Mouse (Mus musculus) heart, embryonic 13.5 days (tissue): Measurements from ENCODE around the gene Txndc2. TPM values are rescaled to one million over a fixed set of nuclear protein-coding genes. Genes with fewer than 3 reads are reported as not detected.

Experiments used
- ATAC-seq: fragments of 200-750 bp; cut with Nextera tagmentation; 2 replicates; pipeline ENCODE4 v1.8.0; 2017; ENCODE audit warnings: moderate TSS enrichment; ENCODE audit not compliant: insufficient number of reproducible peaks, low FRiP score, low TSS enrichment; ENCODE audit errors: extremely low read depth
- H3K27ac ChIP-seq: fragments of 300-500 bp; sonication (generic); replicated peaks from 2 replicates; pipeline ENCODE4 v1.5.1; 2015; ENCODE audit warnings: moderate library complexity, mild to moderate bottlenecking, inconsistent platforms
- H3K27me3 ChIP-seq: fragments of 300-500 bp; sonication (generic); replicated peaks from 2 replicates; pipeline ENCODE4 v1.6.1; 2015; ENCODE audit warnings: mild to moderate bottlenecking, inconsistent platforms
- H3K36me3 ChIP-seq: fragments of 300-500 bp; sonication (generic); 2 replicates; pipeline ENCODE4 v1.6.1; 2015; ENCODE audit warnings: mild to moderate bottlenecking, inconsistent platforms
- H3K4me1 ChIP-seq: fragments of 300-500 bp; sonication (generic); 2 replicates; pipeline ENCODE4 v1.6.1; 2015; ENCODE audit warnings: inconsistent platforms
- H3K4me2 ChIP-seq: fragments of 300-500 bp; sonication (generic); 2 replicates; pipeline ENCODE4 v1.6.1; 2015; ENCODE audit warnings: inconsistent platforms, mild to moderate bottlenecking, moderate library complexity
- H3K4me3 ChIP-seq: fragments of 300-500 bp; sonication (generic); 2 replicates; pipeline ENCODE4 v1.5.1; 2015; ENCODE audit warnings: moderate library complexity, mild to moderate bottlenecking, inconsistent platforms
- H3K9ac ChIP-seq: fragments of 300-500 bp; sonication (generic); 2 replicates; pipeline ENCODE4 v1.6.1; 2015; ENCODE audit warnings: inconsistent platforms, mild to moderate bottlenecking, moderate library complexity
- H3K9me3 ChIP-seq: fragments of 300-500 bp; sonication (generic); 2 replicates; pipeline ENCODE4 v1.6.1; 2016; ENCODE audit warnings: inconsistent platforms
- WGBS: fragments of 180-500 bp; shearing (Covaris S2); methylation state at CpG from one replicate; pipeline ENCODE4 v1.1.7; 2015; ENCODE audit warnings: mixed read lengths; 5-methylcytosine and 5-hydroxymethylcytosine counted together
- polyA plus RNA-seq: library from polyadenylated mRNA; unstranded; fragments of >200 nt; fragmentation: Nextera tagmentation; extraction: Ambion mirVana; gene quantifications from 2 replicates; pipeline ENCODE4 v1.2.1, GENCODE M21; 2015

Gene Txndc2
- 0.10 TPM in 1 of 2 replicates, not detected in the other for polyA plus RNA-seq

GRCm38 (mm10) chr17:65641734-65642218, at the start of gene Txndc2:
Gene Txndc2 (minus strand): TSS chr17:65642168.
- Histone ChIP-seq H3K36me3 (no peaks in the 10 kb centered on the region), H3K4me1 (peaks cover 13% of the 10 kb centered on the region), H3K4me2 (no peak within 1 kb of the TSS), H3K9me3 (no peaks in the 10 kb centered on the region), H3K4me3 (no peak within 1 kb of the TSS), H3K27me3 (no peaks in the 10 kb centered on the region; the same call in 1 of the 2 replicates), H3K27ac (no peak within 1 kb of the TSS), H3K9ac (no peak within 1 kb of the TSS)
- no peak for ATAC-seq
- WGBS, result 82% methylated on average over 11 of the region's 11 CpGs

DNA sequence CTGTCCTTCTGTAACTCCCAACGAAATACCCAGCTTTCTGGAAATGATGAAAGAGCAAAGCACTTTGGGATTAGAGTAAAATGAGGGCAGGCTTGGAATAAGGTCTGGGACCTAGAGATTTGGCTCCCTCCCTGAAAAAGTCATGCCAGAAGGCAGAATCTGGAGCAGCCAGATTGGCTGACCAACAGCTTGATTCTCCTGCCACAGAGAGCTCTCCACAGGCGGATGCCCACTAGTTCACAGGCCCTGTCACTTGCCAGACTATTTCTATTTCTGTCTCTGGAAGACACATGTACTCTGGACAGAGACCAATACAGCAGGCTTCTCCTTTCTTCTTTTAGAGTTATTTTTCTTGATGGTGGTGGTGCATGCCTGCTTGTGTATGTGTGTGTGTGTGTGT, 41.8 kb upstream of the Txndc2 start:
- H3K4me3 ChIP-seq, result no peak overlapping the region
- no peak overlapping the region for H3K9ac ChIP-seq
- WGBS, result 60% methylated on average over 2 of the region's 2 CpGs
- peaks cover 26% of the 10 kb centered on the region for H3K4me1 ChIP-seq
- H3K27ac ChIP-seq, result peak overlapping the region; percentile 65
- H3K9me3 ChIP-seq, result no peaks in the 10 kb centered on the region
- no peak overlapping the region for H3K4me2 ChIP-seq
- H3K27me3 ChIP-seq, result no peaks in the 10 kb centered on the region
- H3K36me3 ChIP-seq, result no peaks in the 10 kb centered on the region
- ATAC-seq, result no peak

- ATAC-seq, result no peak
Observed at GRCm38 (mm10) chr17:65683316-65683715, 41.3 kb upstream of the Txndc2 start.

GRCm38 (mm10) chr17:65682071-65682680, 40.2 kb upstream of the Txndc2 start:
- no peak for ATAC-seq
- H3K4me1 ChIP-seq, result peaks cover 26% of the 10 kb centered on the region
- 65% methylated on average over 5 of the region's 5 CpGs for WGBS
- H3K4me2 ChIP-seq, result no peak overlapping the region
- no peaks in the 10 kb centered on the region for H3K9me3 ChIP-seq
- H3K4me3 ChIP-seq, result no peak overlapping the region
- H3K36me3 ChIP-seq, result no peaks in the 10 kb centered on the region
- H3K9ac ChIP-seq, result no peak overlapping the region
- H3K27ac ChIP-seq, result no peak overlapping the region
- H3K27me3 ChIP-seq, result no peaks in the 10 kb centered on the region

More at GRCm38 (mm10) chr17:65683316-65683715, 41.3 kb upstream of the Txndc2 start:
- no peak overlapping the region for H3K4me3 ChIP-seq
- peak overlapping the region; percentile 65 for H3K27ac ChIP-seq
- 54% methylated on average over 3 of the region's 3 CpGs for WGBS
- no peaks in the 10 kb centered on the region for H3K27me3 ChIP-seq
- H3K9me3 ChIP-seq, result no peaks in the 10 kb centered on the region
- no peak overlapping the region for H3K9ac ChIP-seq
- H3K36me3 ChIP-seq, result no peaks in the 10 kb centered on the region
- H3K4me1 ChIP-seq, result peaks cover 26% of the 10 kb centered on the region
- no peak overlapping the region for H3K4me2 ChIP-seq

DNA sequence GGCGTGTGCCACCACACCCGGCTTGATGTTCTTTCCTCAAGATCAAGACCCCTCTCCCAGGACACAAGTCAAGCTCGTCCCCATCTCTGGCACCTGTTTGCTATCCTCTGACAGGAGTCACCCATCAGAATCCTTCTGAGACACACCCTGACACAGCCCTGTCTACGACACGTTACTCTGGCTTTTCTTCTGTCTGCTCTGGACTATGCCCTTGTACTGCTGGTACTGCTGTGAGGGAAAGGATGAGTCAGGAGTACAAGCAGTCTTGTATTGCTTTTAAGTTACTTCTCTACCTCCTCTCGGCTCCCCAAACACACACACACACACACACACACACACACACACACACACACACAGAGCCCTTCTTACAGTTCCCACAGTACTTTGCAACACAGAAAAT, 39.5 kb upstream of the Txndc2 start:
- WGBS, result 74% methylated on average over 6 of the region's 6 CpGs
- no peak overlapping the region for H3K27ac ChIP-seq

DNA sequence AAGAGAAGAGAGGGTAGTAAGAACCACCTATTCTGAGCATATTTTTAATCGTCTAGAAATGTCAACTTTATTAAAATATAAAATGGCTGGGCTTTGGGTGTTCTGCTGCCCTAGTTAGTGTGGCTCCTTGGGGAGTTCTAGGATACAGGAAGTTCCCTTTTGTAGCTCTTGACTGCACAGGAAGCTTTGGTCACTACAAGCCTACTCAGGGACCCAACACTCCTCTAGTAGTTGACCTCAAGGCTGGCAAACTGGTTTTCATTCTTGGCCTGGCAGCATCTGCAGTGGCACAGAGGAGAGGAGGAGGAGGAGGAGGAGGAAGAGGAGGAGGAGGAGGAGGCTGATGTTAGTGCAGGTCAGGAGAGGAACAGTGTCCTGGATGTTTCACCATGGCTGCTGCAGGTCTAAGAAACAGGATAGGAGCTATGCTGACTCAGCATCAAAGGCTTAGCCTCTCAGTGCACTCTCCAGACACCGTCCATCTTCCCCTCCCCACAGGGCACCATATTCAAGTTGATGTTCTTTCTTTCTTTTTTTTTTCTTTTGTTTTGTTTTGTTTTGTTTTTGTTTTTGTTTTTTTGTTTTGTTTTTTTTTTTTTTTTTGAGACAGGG, 38.9 kb upstream of the Txndc2 start:
- H3K4me3 ChIP-seq, result no peak overlapping the region
- H3K27ac ChIP-seq, result no peak overlapping the region
- peaks cover 26% of the 10 kb centered on the region for H3K4me1 ChIP-seq
- no peaks in the 10 kb centered on the region for H3K27me3 ChIP-seq
- no peak for ATAC-seq
- no peak overlapping the region for H3K4me2 ChIP-seq
- no peak overlapping the region for H3K9ac ChIP-seq
- 76% methylated on average over 2 of the region's 2 CpGs for WGBS
- H3K36me3 ChIP-seq, result no peaks in the 10 kb centered on the region
- no peaks in the 10 kb centered on the region for H3K9me3 ChIP-seq

More for the DNA sequence above, 39.5 kb upstream of the Txndc2 start:
- no peaks in the 10 kb centered on the region for H3K9me3 ChIP-seq
- H3K27me3 ChIP-seq, result no peaks in the 10 kb centered on the region
- peaks cover 26% of the 10 kb centered on the region for H3K4me1 ChIP-seq
- no peak for ATAC-seq
- H3K4me2 ChIP-seq, result no peak overlapping the region
- H3K9ac ChIP-seq, result no peak overlapping the region
- H3K4me3 ChIP-seq, result no peak overlapping the region
- no peaks in the 10 kb centered on the region for H3K36me3 ChIP-seq

DNA sequence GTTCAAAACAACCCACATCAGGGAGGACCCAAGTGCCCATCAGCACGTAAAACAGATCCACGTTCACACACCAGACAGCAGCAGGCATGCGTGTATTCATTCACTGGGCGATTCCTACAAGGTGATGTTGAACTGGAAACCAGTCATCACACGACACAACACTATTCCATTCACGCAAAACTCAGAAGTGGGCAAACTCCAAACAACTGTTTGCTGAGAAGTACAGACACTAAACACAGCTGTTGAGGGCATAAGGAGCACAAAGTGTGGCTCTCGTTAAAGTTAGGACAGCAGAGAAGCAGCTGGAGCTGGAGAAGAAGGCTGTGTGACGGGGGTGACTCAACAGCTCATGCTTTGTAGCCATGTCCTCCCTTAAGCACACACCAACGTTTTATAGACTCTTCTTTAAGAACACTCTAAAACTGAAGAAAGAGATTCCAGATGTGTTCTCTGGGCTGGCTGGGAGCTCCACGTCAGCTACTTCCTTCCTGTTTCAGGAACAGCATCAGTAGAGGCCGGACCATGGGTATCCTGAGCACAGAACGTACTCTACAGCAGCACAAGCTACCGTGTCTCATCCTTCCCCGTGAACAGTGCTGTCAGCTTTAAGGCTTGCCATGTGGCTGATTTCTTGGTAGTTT, 38.0 kb upstream of the Txndc2 start:
- no peaks in the 10 kb centered on the region for H3K27me3 ChIP-seq
- H3K27ac ChIP-seq, result no peak overlapping the region
- 67% methylated on average over 14 of the region's 14 CpGs for WGBS

GRCm38 (mm10) chr17:65677742-65678141, 35.8 kb upstream of the Txndc2 start:
- H3K4me2 ChIP-seq, result no peak overlapping the region

More for the DNA sequence above, 38.0 kb upstream of the Txndc2 start:
- ATAC-seq, result no peak
- Histone ChIP-seq H3K4me3 (no peak overlapping the region), H3K4me1 (peaks cover 32% of the 10 kb centered on the region), H3K9me3 (no peaks in the 10 kb centered on the region), H3K4me2 (no peak overlapping the region), H3K36me3 (no peaks in the 10 kb centered on the region), H3K9ac (no peak overlapping the region)

GRCm38 (mm10) chr17:65676536-65676935, 34.6 kb upstream of the Txndc2 start:
- H3K27me3 ChIP-seq, result no peaks in the 10 kb centered on the region
- 87% methylated on average over 8 of the region's 8 CpGs for WGBS
- no peaks in the 10 kb centered on the region for H3K9me3 ChIP-seq
- H3K4me1 ChIP-seq, result peaks cover 15% of the 10 kb centered on the region
- no peak overlapping the region for H3K4me3 ChIP-seq
- H3K27ac ChIP-seq, result no peak overlapping the region
- H3K36me3 ChIP-seq, result 0 out of 2 replicates have a peak, but pooled peaks cover 7% of the 10 kb centered on the region
- no peak overlapping the region for H3K9ac ChIP-seq
- no peak overlapping the region for H3K4me2 ChIP-seq
- no peak for ATAC-seq

More at GRCm38 (mm10) chr17:65677742-65678141, 35.8 kb upstream of the Txndc2 start:
- no peak overlapping the region for H3K27ac ChIP-seq
- WGBS, result 65% methylated on average over 1 of the region's 1 CpGs
- no peak for ATAC-seq
- H3K36me3 ChIP-seq, result 0 out of 2 replicates have a peak, but pooled peaks cover 6% of the 10 kb centered on the region
- no peak overlapping the region for H3K9ac ChIP-seq
- no peak overlapping the region for H3K4me3 ChIP-seq
- peaks cover 25% of the 10 kb centered on the region for H3K4me1 ChIP-seq
- H3K9me3 ChIP-seq, result no peaks in the 10 kb centered on the region
- H3K27me3 ChIP-seq, result no peaks in the 10 kb centered on the region

GRCm38 (mm10) chr17:65675985-65676384, 34.0 kb upstream of the Txndc2 start:
- H3K4me3 ChIP-seq, result no peak overlapping the region
- H3K4me1 ChIP-seq, result peaks cover 15% of the 10 kb centered on the region
- no peak overlapping the region for H3K4me2 ChIP-seq
- no peak overlapping the region for H3K9ac ChIP-seq
- H3K9me3 ChIP-seq, result no peaks in the 10 kb centered on the region
- H3K27ac ChIP-seq, result no peak overlapping the region
- no peaks in the 10 kb centered on the region for H3K27me3 ChIP-seq
- H3K36me3 ChIP-seq, result 0 out of 2 replicates have a peak, but pooled peaks cover 7% of the 10 kb centered on the region
- 81% methylated on average over 3 of the region's 3 CpGs for WGBS
- no peak for ATAC-seq

DNA sequence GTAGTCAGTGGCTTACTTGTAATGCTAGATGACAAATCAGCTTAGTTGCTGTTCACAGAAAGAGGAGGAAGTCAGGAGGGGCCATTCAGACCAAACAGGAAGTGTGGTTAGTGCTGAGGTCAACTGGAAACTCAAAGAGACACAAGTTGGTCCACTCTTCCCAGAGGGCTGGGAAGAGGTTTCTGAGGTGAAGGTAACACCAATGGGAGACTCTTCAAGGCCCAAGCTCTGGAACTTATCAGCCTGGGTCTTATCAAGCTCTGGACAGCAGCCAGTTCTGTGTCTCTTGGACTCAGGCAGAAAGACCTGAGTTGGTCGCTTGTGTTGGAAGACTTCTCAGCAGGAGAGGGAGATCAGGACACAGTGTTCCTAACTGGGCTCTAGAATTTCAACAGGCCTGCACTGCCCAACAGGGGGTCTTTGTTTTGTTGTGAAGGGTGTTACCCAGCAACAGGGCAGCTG, 32.8 kb upstream of the Txndc2 start:
- Histone ChIP-seq H3K27me3 (no peaks in the 10 kb centered on the region), H3K4me1 (peaks cover 12% of the 10 kb centered on the region), H3K36me3 (0 out of 2 replicates have a peak, but pooled peaks cover 7% of the 10 kb centered on the region), H3K9me3 (no peaks in the 10 kb centered on the region), H3K4me3 (no peak overlapping the region), H3K9ac (no peak overlapping the region), H3K27ac (peak overlapping the region; percentile 43), H3K4me2 (no peak overlapping the region)
- 10% methylated on average over 1 of the region's 1 CpGs for WGBS
- no peak for ATAC-seq
